8 mouse cellular contexts compared by ENCODE assay signal in genomic region chr12:111270629-111271277, GRCm38 (mm10). TPM values are rescaled to one million over a fixed set of nuclear protein-coding genes. Genes with fewer than 3 reads are reported as not detected.
DNase-seq lines count a peak whose midpoint lies in the region; ATAC-seq and TF ChIP-seq lines count a peak whose summit lies in the region.

Gene Amn (plus strand): TSS chr12:111271095.

- H3K9me3 ChIP-seq in hindbrain, embryonic 10.5 days: no peaks in the 10 kb centered on the region
- no peaks in the 10 kb centered on the region for H3K9me3 ChIP-seq in hindbrain, embryonic 13.5 days
- H3K9me3 ChIP-seq in G1E (replicated peaks): peaks cover 28% of the 10 kb centered on the region
- H3K9me3 ChIP-seq in intestine, embryonic 15.5 days: no peaks in the 10 kb centered on the region
- H3K9me3 ChIP-seq in limb, embryonic 13.5 days: no peaks in the 10 kb centered on the region

- H3K27me3 ChIP-seq in hindbrain, embryonic 10.5 days (ENCODE audit: insufficient read depth, poor library complexity, severe bottlenecking): peaks cover 73% of the 10 kb centered on the region
- H3K27me3 ChIP-seq in hindbrain, embryonic 13.5 days: peaks cover 76% of the 10 kb centered on the region
- peaks cover 20% of the 10 kb centered on the region; the same call in 1 of the 2 replicates for H3K27me3 ChIP-seq in G1E (ENCODE audit: insufficient read depth, low read length)
- peaks cover 53% of the 10 kb centered on the region for H3K27me3 ChIP-seq in intestine, embryonic 15.5 days (replicated peaks)
- H3K27me3 ChIP-seq in limb, embryonic 13.5 days: peaks cover 74% of the 10 kb centered on the region

- no peak for TF ChIP-seq CTCF in G1E (IDR thresholded peaks at IDR 0.05; ENCODE audit: low read depth, low read length)

- H3K4me1 ChIP-seq in hindbrain, embryonic 10.5 days (replicated peaks): peaks cover 65% of the 10 kb centered on the region
- peaks cover 24% of the 10 kb centered on the region for H3K4me1 ChIP-seq in hindbrain, embryonic 13.5 days (replicated peaks)
- peaks cover 54% of the 10 kb centered on the region for H3K4me1 ChIP-seq in G1E (ENCODE audit: insufficient read depth, low read depth, low read length)
- H3K4me1 ChIP-seq in intestine, embryonic 15.5 days (replicated peaks): peaks cover 33% of the 10 kb centered on the region
- peaks cover 32% of the 10 kb centered on the region for H3K4me1 ChIP-seq in limb, embryonic 13.5 days

- DNase-seq in hindbrain, embryonic 10.5 days (ENCODE audit: low spot score): no peak
- no peak for DNase-seq in G1E (ENCODE audit: low spot score)
- no peak for DNase-seq in ovary, postnatal 14 days (ENCODE audit: low spot score)
- no peak for DNase-seq in thymus, postnatal 0 days (ENCODE audit: low spot score)
- no peak for DNase-seq in layer of hippocampus, postnatal 25 days (ENCODE audit: extremely low spot score in 1 of 2, low spot score in 1 of 2)

- no peak for ATAC-seq in hindbrain, embryonic 13.5 days (ENCODE audit: low FRiP score)
- no peak for ATAC-seq in G1E (ENCODE audit: extremely low read depth, insufficient number of reproducible peaks, low FRiP score, poor library complexity, severe bottlenecking)
- peak; percentile 84 for ATAC-seq in intestine, embryonic 15.5 days
- no peak for ATAC-seq in limb, embryonic 13.5 days (ENCODE audit: low FRiP score, low read depth)

- H3K4me3 ChIP-seq in hindbrain, embryonic 10.5 days: peak within 1 kb of the TSS; percentile 29
- no peak within 1 kb of the TSS for H3K4me3 ChIP-seq in hindbrain, embryonic 13.5 days
- H3K4me3 ChIP-seq in G1E (ENCODE audit: low read depth, low read length): peak within 1 kb of the TSS; percentile 17; the same call in 1 of the 2 replicates
- peak within 1 kb of the TSS; percentile 41 for H3K4me3 ChIP-seq in intestine, embryonic 15.5 days (replicated peaks)
- H3K4me3 ChIP-seq in limb, embryonic 13.5 days: peak within 1 kb of the TSS; percentile 24

- H3K36me3 ChIP-seq in hindbrain, embryonic 10.5 days: peaks cover 9% of the 10 kb centered on the region
- H3K36me3 ChIP-seq in hindbrain, embryonic 13.5 days: peaks cover 4% of the 10 kb centered on the region; the same call in 1 of the 2 replicates
- no peaks in the 10 kb centered on the region for H3K36me3 ChIP-seq in G1E (replicated peaks)
- no peaks in the 10 kb centered on the region for H3K36me3 ChIP-seq in intestine, embryonic 15.5 days
- 0 out of 2 replicates have a peak, but pooled peaks cover 6% of the 10 kb centered on the region for H3K36me3 ChIP-seq in limb, embryonic 13.5 days

- no peak within 1 kb of the TSS for H3K4me2 ChIP-seq in hindbrain, embryonic 13.5 days
- peak within 1 kb of the TSS; percentile 56 for H3K4me2 ChIP-seq in intestine, embryonic 15.5 days (replicated peaks)
- peak within 1 kb of the TSS; percentile 42 for H3K4me2 ChIP-seq in limb, embryonic 13.5 days (replicated peaks)

- WGBS in hindbrain, embryonic 10.5 days: 36% methylated on average over 25 of the region's 25 CpGs
- WGBS in hindbrain, embryonic 13.5 days: 37% methylated on average over 25 of the region's 25 CpGs
- 24% methylated on average over 25 of the region's 25 CpGs for WGBS in intestine, embryonic 15.5 days
- 33% methylated on average over 25 of the region's 25 CpGs for WGBS in limb, embryonic 13.5 days

- no peak within 1 kb of the TSS for H3K9ac ChIP-seq in hindbrain, embryonic 13.5 days
- H3K9ac ChIP-seq in intestine, embryonic 15.5 days: peak within 1 kb of the TSS; percentile 42
- H3K9ac ChIP-seq in limb, embryonic 13.5 days: no peak within 1 kb of the TSS

- H3K27ac ChIP-seq in hindbrain, embryonic 10.5 days: no peak within 1 kb of the TSS
- H3K27ac ChIP-seq in hindbrain, embryonic 13.5 days: no peak within 1 kb of the TSS
- peak within 1 kb of the TSS; percentile 36; the same call in 1 of the 2 replicates for H3K27ac ChIP-seq in intestine, embryonic 15.5 days
- no peak within 1 kb of the TSS for H3K27ac ChIP-seq in limb, embryonic 13.5 days

RNA-seq across cellular contexts. Expression of gene Amn, which starts in this region (rescaled TPM):
- 0.10 and 0.30 TPM in 2 replicates for polyA plus RNA-seq in hindbrain, embryonic 10.5 days (2016; fragmentation: Nextera tagmentation; extraction: Ambion mirVana)
- 5.6 and 6.5 TPM in 2 replicates for polyA plus RNA-seq in hindbrain, embryonic 13.5 days (2015; fragmentation: Nextera tagmentation; extraction: Ambion mirVana)
- total RNA-seq in G1E (2014; fragmentation: Nextera tagmentation): not detected in 2 replicates
- total RNA-seq in G1E (2017): not detected in 2 replicates
- polyA plus RNA-seq in G1E (2012): 0.16 and 0.17 TPM in 2 replicates
- polyA plus RNA-seq in intestine, embryonic 15.5 days (2015; fragmentation: Nextera tagmentation; extraction: Ambion mirVana): 127 and 149 TPM in 2 replicates
- 0.60 and 1.1 TPM in 2 replicates for polyA plus RNA-seq in limb, embryonic 13.5 days (2015; fragmentation: Nextera tagmentation; extraction: Ambion mirVana)
- 0.93 and 1.0 TPM in 2 replicates for polyA plus RNA-seq in thymus, postnatal 0 days (2015; fragmentation: Nextera tagmentation; extraction: Ambion mirVana)
- 1 to 10 TPM; 4.6 to 5.8 TPM for total RNA-seq in layer of hippocampus, postnatal 25 days (2021)

Comparison
In these comparisons a context has a peak if more than half of its experiments do, and no peak if none do; other contexts are left out.
1. RNA of gene Amn (total RNA-seq): 4.6 to 5.8 TPM in layer of hippocampus, postnatal 25 days; not detected in G1E; every median in the first group is over 4 times any median in the second.
2. RNA of gene Amn (polyA plus RNA-seq): 127 to 149 TPM in intestine, embryonic 15.5 days; 5.6 to 6.5 TPM in hindbrain, embryonic 13.5 days, 0.60 to 1.1 TPM in limb, embryonic 13.5 days, 0.93 to 1.0 TPM in thymus, postnatal 0 days, 0.10 to 0.30 TPM in hindbrain, embryonic 10.5 days and 0.16 to 0.17 TPM in G1E; every median in the first group is over 10 times any median in the second.